Mouse (Mus musculus) brain, embryonic 14.5 days (tissue): ENCODE data around the gene Elavl3.

Experiments used
- CTCF ChIP-seq: fragments of 200-500 bp; IDR thresholded peaks from 2 replicates; pipeline ENCODE4 v1.5.1; 2012; ENCODE audit warnings: inconsistent platforms, mild to moderate bottlenecking, moderate library complexity, borderline replicate concordance; ENCODE audit not compliant: insufficient read depth, insufficient read length; ENCODE audit errors: extremely low read depth
- POLR2A ChIP-seq: fragments of 200-500 bp; IDR thresholded peaks from 2 replicates; pipeline ENCODE4 v1.6.1; 2012; ENCODE audit warnings: mild to moderate bottlenecking, inconsistent platforms, borderline replicate concordance; ENCODE audit not compliant: poor library complexity, insufficient read depth, insufficient read length, severe bottlenecking; ENCODE audit errors: extremely low read depth

DNA sequence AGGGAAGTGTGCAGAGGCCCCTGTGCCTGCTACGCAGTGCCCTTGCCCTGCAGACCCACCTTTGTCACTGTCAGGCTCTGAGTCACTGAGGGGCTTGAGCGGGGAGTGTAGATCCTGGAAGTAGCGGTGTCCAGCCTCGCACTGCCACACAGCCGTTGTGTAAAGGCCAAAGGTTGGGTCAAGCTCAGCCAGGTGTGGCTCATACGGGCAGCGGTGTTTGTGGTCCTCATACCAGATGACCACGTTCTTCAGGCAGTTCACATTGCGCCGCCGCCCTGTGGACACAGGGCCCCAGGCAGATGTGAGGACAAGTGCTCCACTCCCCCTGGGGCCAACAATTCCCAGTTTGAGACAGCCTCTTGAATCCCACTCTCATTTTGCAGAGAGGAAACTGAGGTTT lies 13.8 kb upstream of the Elavl3 start:
- no peak for TF ChIP-seq POLR2A
- no peak for TF ChIP-seq CTCF
